In the genomic region with DNA sequence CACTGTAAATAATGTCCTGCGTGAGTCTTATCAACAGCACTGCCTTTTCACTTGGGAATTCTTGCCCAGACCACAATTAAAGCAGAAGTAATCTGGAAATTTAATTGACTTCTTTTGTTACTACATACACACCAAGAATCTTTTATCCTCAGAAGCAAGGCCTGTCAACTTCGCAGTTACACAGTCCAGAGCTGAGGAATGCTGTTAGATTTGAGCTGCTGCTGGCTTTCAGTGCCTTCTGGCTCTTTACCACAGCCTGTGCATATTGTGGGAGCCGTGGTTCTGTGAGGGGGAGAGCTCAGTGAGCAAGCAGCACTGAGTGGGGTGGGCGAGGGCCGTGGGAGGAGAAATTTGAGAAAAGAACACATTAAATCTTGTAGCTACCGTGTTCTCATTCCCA, we compare ENCODE assay signal across 9 mouse cellular contexts. TPM values are rescaled to one million over a fixed set of nuclear protein-coding genes. Genes with fewer than 3 reads are reported as not detected.
DNase-seq lines count a peak whose midpoint lies in the region; ATAC-seq and TF ChIP-seq lines count a peak whose summit lies in the region.
"Had no signal": no experiment of that assay in that cellular context is flagged by ENCODE, and none has a peak within 500 bp of the region (broad histone marks: within the 10 kb centered on the region; RNA-seq: fewer than 3 reads in every experiment).

No protein-coding gene starts in this region.

- H3K4me3 ChIP-seq in kidney, embryonic 16.5 days (ENCODE audit: low read length): 0 out of 2 replicates have a peak overlapping the region, but pooled peaks have one; percentile 3
- H3K4me3 ChIP-seq in embryonic facial prominence, embryonic 14.5 days (ENCODE audit: low read depth, low read length): no peak overlapping the region
- peak overlapping the region; percentile 85 for H3K4me3 ChIP-seq in layer of hippocampus, adult 2 months
- no peak overlapping the region for H3K4me3 ChIP-seq in neural tube, embryonic 15.5 days (replicated peaks)

- no peak; the same call in 1 of the 2 replicates for ATAC-seq in kidney, embryonic 16.5 days (ENCODE audit: low FRiP score, low TSS enrichment)
- 0 out of 2 replicates have a peak, but pooled peaks have one; percentile 17 for ATAC-seq in embryonic facial prominence, embryonic 14.5 days (ENCODE audit: low read depth)
- no peak for ATAC-seq in neural tube, embryonic 15.5 days (ENCODE audit: low FRiP score)

- H3K4me1 ChIP-seq in kidney, embryonic 16.5 days (ENCODE audit: insufficient read depth, low read length): peaks cover 53% of the 10 kb centered on the region
- H3K4me1 ChIP-seq in embryonic facial prominence, embryonic 14.5 days (ENCODE audit: control insufficient read depth, insufficient read depth, low read length): peaks cover 32% of the 10 kb centered on the region
- H3K4me1 ChIP-seq in neural tube, embryonic 15.5 days: peaks cover 45% of the 10 kb centered on the region

- no peaks in the 10 kb centered on the region for H3K9me3 ChIP-seq in kidney, embryonic 16.5 days (ENCODE audit: low read length)
- H3K9me3 ChIP-seq in embryonic facial prominence, embryonic 14.5 days (ENCODE audit: control insufficient read depth, low read length): no peaks in the 10 kb centered on the region
- no peaks in the 10 kb centered on the region for H3K9me3 ChIP-seq in neural tube, embryonic 15.5 days (replicated peaks)

- H3K27ac ChIP-seq in kidney, embryonic 16.5 days (ENCODE audit: low read length): peak overlapping the region; percentile 68
- peak overlapping the region; percentile 30 for H3K27ac ChIP-seq in embryonic facial prominence, embryonic 14.5 days (replicated peaks; ENCODE audit: low read depth, low read length)
- H3K27ac ChIP-seq in layer of hippocampus, adult 2 months: peak overlapping the region; percentile 98
- peak overlapping the region; percentile 15; the same call in 1 of the 2 replicates for H3K27ac ChIP-seq in neural tube, embryonic 15.5 days (replicated peaks)

- 15% methylated on average over 6 of the region's 6 CpGs for WGBS in kidney, embryonic 16.5 days
- WGBS in embryonic facial prominence, embryonic 14.5 days: 39% methylated on average over 6 of the region's 6 CpGs
- 62% methylated on average over 6 of the region's 6 CpGs for WGBS in neural tube, embryonic 15.5 days

- no peaks in the 10 kb centered on the region for H3K27me3 ChIP-seq in kidney, embryonic 16.5 days (ENCODE audit: insufficient read depth, low read length)
- H3K27me3 ChIP-seq in embryonic facial prominence, embryonic 14.5 days (replicated peaks; ENCODE audit: control insufficient read depth, insufficient read depth, low read length): no peaks in the 10 kb centered on the region
- no peaks in the 10 kb centered on the region for H3K27me3 ChIP-seq in neural tube, embryonic 15.5 days (replicated peaks)

- no peak for DNase-seq in kidney, adult 9 months
- peak; percentile 45 for DNase-seq in embryonic facial prominence, embryonic 14.5 days (ENCODE audit: low spot score)
- peak; percentile 80 to 91 for DNase-seq in layer of hippocampus, adult 2 months (ENCODE audit: low spot score in 2 of 2)
- DNase-seq in spleen, postnatal 10 days (ENCODE audit: low spot score in 2 of 2): no peak
- no peak for DNase-seq in adrenal gland, adult 18-20 months (ENCODE audit: low spot score in 2 of 2)
- DNase-seq in cerebellum, postnatal 14 days: no peak

- peak overlapping the region; percentile 55; the same call in 1 of the 2 replicates for H3K9ac ChIP-seq in kidney, embryonic 16.5 days (replicated peaks; ENCODE audit: low read length)
- H3K9ac ChIP-seq in embryonic facial prominence, embryonic 14.5 days (ENCODE audit: low read depth, low read length): no peak overlapping the region
- H3K9ac ChIP-seq in neural tube, embryonic 15.5 days (replicated peaks): no peak overlapping the region

- peak overlapping the region; percentile 27; the same call in 1 of the 2 replicates for H3K4me2 ChIP-seq in kidney, embryonic 16.5 days (replicated peaks; ENCODE audit: low read depth, low read length)
- H3K4me2 ChIP-seq in embryonic facial prominence, embryonic 14.5 days (ENCODE audit: low read depth, low read length): peak overlapping the region; percentile 3; the same call in 1 of the 2 replicates
- no peak overlapping the region for H3K4me2 ChIP-seq in neural tube, embryonic 15.5 days

- no peak for TF ChIP-seq CTCF in layer of hippocampus, adult 2 months (conservative IDR thresholded peaks at IDR 0.05)

- H3K36me3 ChIP-seq in kidney, embryonic 16.5 days (ENCODE audit: insufficient read depth, low read length): no peaks in the 10 kb centered on the region
- 0 out of 2 replicates have a peak, but pooled peaks cover 6% of the 10 kb centered on the region for H3K36me3 ChIP-seq in embryonic facial prominence, embryonic 14.5 days (ENCODE audit: control insufficient read depth, insufficient read depth, low read length)
- H3K36me3 ChIP-seq in neural tube, embryonic 15.5 days: no peaks in the 10 kb centered on the region

RNA-seq across cellular contexts. Expression of a gene that starts 4.4 kb away (rescaled TPM):
- 441 and 457 TPM in 2 replicates for polyA plus RNA-seq in kidney, embryonic 16.5 days (2015; fragmentation: Nextera tagmentation; extraction: Ambion mirVana)
- 341 and 347 TPM in 2 replicates for polyA plus RNA-seq in embryonic facial prominence, embryonic 14.5 days (2014; fragmentation: Nextera tagmentation; extraction: Ambion mirVana)
- 100 to 1,000 TPM; 393 to 396 TPM for total RNA-seq in layer of hippocampus, adult 2 months (2021)
- 393 and 423 TPM in 2 replicates for polyA plus RNA-seq in neural tube, embryonic 15.5 days (2015; fragmentation: Nextera tagmentation; extraction: Ambion mirVana)
- 100 to 1,000 TPM; 174 to 191 TPM for total RNA-seq in adrenal gland, adult 18-20 months (2021)

RNA-seq across cellular contexts. Expression of a gene that starts 38.0 kb away (rescaled TPM):
- 1.6 and 1.9 TPM in 2 replicates for polyA plus RNA-seq in kidney, embryonic 16.5 days (2015; fragmentation: Nextera tagmentation; extraction: Ambion mirVana)
- polyA plus RNA-seq in embryonic facial prominence, embryonic 14.5 days (2014; fragmentation: Nextera tagmentation; extraction: Ambion mirVana): 0.20 and 0.21 TPM in 2 replicates
- not detected for total RNA-seq in layer of hippocampus, adult 2 months (2021)
- 0.73 TPM in 1 of 2 replicates, not detected in the other for polyA plus RNA-seq in neural tube, embryonic 15.5 days (2015; fragmentation: Nextera tagmentation; extraction: Ambion mirVana)
- total RNA-seq in adrenal gland, adult 18-20 months (2021): not detected

RNA-seq across cellular contexts. Expression of a gene that starts 44.2 kb away (rescaled TPM):
- polyA plus RNA-seq in kidney, embryonic 16.5 days (2015; fragmentation: Nextera tagmentation; extraction: Ambion mirVana): 322 and 350 TPM in 2 replicates
- 214 and 224 TPM in 2 replicates for polyA plus RNA-seq in embryonic facial prominence, embryonic 14.5 days (2014; fragmentation: Nextera tagmentation; extraction: Ambion mirVana)
- total RNA-seq in layer of hippocampus, adult 2 months (2021): 100 to 1,000 TPM; 153 to 155 TPM
- 209 and 236 TPM in 2 replicates for polyA plus RNA-seq in neural tube, embryonic 15.5 days (2015; fragmentation: Nextera tagmentation; extraction: Ambion mirVana)
- total RNA-seq in adrenal gland, adult 18-20 months (2021): 100 to 1,000 TPM; 158 to 197 TPM

RNA-seq across cellular contexts. Expression of a gene that starts 44.4 kb away (rescaled TPM):
- 149 and 156 TPM in 2 replicates for polyA plus RNA-seq in kidney, embryonic 16.5 days (2015; fragmentation: Nextera tagmentation; extraction: Ambion mirVana)
- 119 and 133 TPM in 2 replicates for polyA plus RNA-seq in embryonic facial prominence, embryonic 14.5 days (2014; fragmentation: Nextera tagmentation; extraction: Ambion mirVana)
- 100 to 1,000 TPM; 171 to 185 TPM for total RNA-seq in layer of hippocampus, adult 2 months (2021)
- 152 and 156 TPM in 2 replicates for polyA plus RNA-seq in neural tube, embryonic 15.5 days (2015; fragmentation: Nextera tagmentation; extraction: Ambion mirVana)
- total RNA-seq in adrenal gland, adult 18-20 months (2021): 10 to 100 TPM; 68.2 to 83.0 TPM

RNA-seq across cellular contexts. Expression of a gene that starts 45.9 kb away (rescaled TPM):
- polyA plus RNA-seq in kidney, embryonic 16.5 days (2015; fragmentation: Nextera tagmentation; extraction: Ambion mirVana): not detected in 2 replicates
- polyA plus RNA-seq in embryonic facial prominence, embryonic 14.5 days (2014; fragmentation: Nextera tagmentation; extraction: Ambion mirVana): not detected in 2 replicates
- total RNA-seq in layer of hippocampus, adult 2 months (2021): not detected
- not detected in 2 replicates for polyA plus RNA-seq in neural tube, embryonic 15.5 days (2015; fragmentation: Nextera tagmentation; extraction: Ambion mirVana)
- not detected for total RNA-seq in adrenal gland, adult 18-20 months (2021)
- polyA plus RNA-seq: limb, embryonic 11.5 days had no signal

Comparison
In these comparisons a context has a peak if more than half of its experiments do, and no peak if none do; other contexts are left out.
1. H3K27ac ChIP-seq: peak in every context shown above with its lines; median percentile 98 in layer of hippocampus, adult 2 months; 68 in kidney, embryonic 16.5 days; 30 in embryonic facial prominence, embryonic 14.5 days; 15 in neural tube, embryonic 15.5 days.
2. H3K4me3 ChIP-seq: peak in kidney, embryonic 16.5 days (single experiment) and layer of hippocampus, adult 2 months (single experiment); none in embryonic facial prominence, embryonic 14.5 days (single experiment) and neural tube, embryonic 15.5 days (single experiment).
3. DNase-seq: peak in embryonic facial prominence, embryonic 14.5 days (single experiment) and layer of hippocampus, adult 2 months (2 of 2); none in kidney, adult 9 months (single experiment), spleen, postnatal 10 days (0 of 2), adrenal gland, adult 18-20 months (0 of 2) and cerebellum, postnatal 14 days (0 of 2).